Mouse (Mus musculus): ENCODE data around the gene Trim61. TPM values are rescaled to one million over a fixed set of nuclear protein-coding genes. Genes with fewer than 3 reads are reported as not detected.

Trim61 gene
- 0.09 TPM in 1 of 2 replicates, not detected in the other for total RNA-seq (2012; rRNA removed)

DNA sequence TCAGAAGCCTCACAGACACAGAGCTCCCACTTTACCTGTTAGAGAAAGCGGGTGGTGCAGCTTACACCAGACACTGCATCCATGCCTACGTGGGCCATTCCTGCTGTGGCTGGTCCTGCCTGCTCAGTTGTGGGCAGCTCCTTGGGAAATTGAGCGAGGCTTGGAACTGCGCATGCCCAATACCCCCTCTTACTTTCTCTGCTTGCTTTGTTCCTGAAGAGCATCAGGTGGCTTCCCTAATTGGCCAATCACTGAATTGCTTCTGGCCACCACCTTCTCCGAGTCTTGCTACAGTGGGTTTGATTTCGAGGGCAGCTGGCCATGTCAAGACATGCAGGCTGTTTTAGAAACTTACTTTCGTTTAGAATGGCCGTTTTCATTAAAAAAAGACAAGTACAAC, at the start of gene Trim61, which contains the start of gene Trim60:
Gene Trim61, minus strand, starts transcription at position 101 of the 400 bp plus-strand sequence.
Gene Trim60, minus strand, starts transcription at position 162 of the 400 bp plus-strand sequence.
- TF ChIP-seq ZC3H11A (IDR thresholded peaks at IDR 0.05; ENCODE audit: borderline replicate concordance, low read depth, low read length) (no peak), HCFC1 (IDR thresholded peaks at IDR 0.05; ENCODE audit: borderline replicate concordance, insufficient read depth, low read length) (no peak), CHD2 (IDR thresholded peaks at IDR 0.05; ENCODE audit: low read depth, low read length) (no peak), MAFK (IDR thresholded peaks at IDR 0.05; ENCODE audit: insufficient read depth, low read depth, low read length) (no peak), ZNF384 (IDR thresholded peaks at IDR 0.05; ENCODE audit: low read depth, low read length) (no peak)
- no peak within 1 kb of the TSS for H3K9ac ChIP-seq (ENCODE audit: insufficient read depth, low read depth, low read length, poor library complexity, severe bottlenecking)
- no peaks in the 10 kb centered on the region for H3K9me3 ChIP-seq (ENCODE audit: control insufficient read depth, insufficient read depth, low read depth, low read length)
- no peak for DNase-seq (ENCODE audit: low read depth, low spot score)
- no peaks in the 10 kb centered on the region for H3K36me3 ChIP-seq (ENCODE audit: control insufficient read depth, insufficient read depth, low read length, poor library complexity, severe bottlenecking)
- no peak within 1 kb of the TSS for H3K4me3 ChIP-seq (ENCODE audit: insufficient read depth in 1 of 2, low read depth in 1 of 2, low read length in 2 of 2, poor library complexity in 1 of 2, severe bottlenecking in 1 of 2)
- in situ Hi-C loops (cut with MboI; ENCODE audit: low sequenced_read_pairs in 2 of 2, unreplicated experiment in 2 of 2) = no loop called here
- no peaks in the 10 kb centered on the region for H3K4me1 ChIP-seq (ENCODE audit: control insufficient read depth in 2 of 2, insufficient read depth in 2 of 2, low read length in 2 of 2, poor library complexity in 1 of 2)
- no peak within 1 kb of the TSS for H3K27ac ChIP-seq (ENCODE audit: insufficient read depth, low read depth, low read length, poor library complexity, severe bottlenecking)

DNA sequence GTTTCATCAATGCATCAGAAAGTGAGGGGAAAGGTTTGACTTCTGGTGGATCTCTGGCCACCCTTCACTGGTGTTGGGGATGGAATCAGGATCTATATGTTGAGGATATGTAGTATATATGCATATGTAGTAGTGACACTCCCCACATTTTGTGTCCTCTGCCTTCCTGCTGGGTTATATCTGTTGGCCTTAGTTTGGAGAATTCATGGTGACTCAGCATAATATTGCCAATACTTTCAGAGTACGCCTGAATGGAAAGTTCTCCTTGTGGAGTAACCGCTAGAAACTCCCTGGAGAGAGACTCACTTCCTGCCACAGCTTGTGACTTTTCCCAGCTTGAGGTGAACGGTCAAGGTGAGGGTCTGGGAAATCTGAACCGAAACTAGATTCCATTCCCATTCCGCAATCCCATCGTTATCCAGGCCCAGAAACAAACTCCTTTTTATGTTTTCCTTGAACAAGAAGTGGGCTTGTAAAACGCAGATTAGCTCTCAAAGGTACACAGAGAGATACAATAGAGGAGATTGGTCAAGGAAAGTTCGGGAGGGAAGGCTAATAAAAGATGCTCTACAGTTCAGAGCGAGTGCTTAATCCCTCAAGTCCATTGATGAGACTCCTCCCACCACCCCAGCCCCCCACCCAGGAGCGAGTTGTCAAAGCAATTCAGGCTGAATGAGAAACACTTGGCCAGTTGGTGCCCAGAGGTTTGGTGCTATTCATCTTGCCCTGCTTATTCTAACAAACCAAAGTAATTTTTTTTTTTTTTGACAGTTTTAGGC, 49.6 kb upstream of the Trim61 start:
- TF ChIP-seq CHD2 (IDR thresholded peaks at IDR 0.05; ENCODE audit: low read depth, low read length) (no peak), MAFK (IDR thresholded peaks at IDR 0.05; ENCODE audit: insufficient read depth, low read depth, low read length) (peak; percentile 96)
- H3K4me1 ChIP-seq (ENCODE audit: control insufficient read depth in 2 of 2, insufficient read depth in 2 of 2, low read length in 2 of 2, poor library complexity in 1 of 2) = peaks cover 7 to 20% of the 10 kb centered on the region in 2 experiments; a peak in 3 of 4 replicates
- in situ Hi-C loops (cut with MboI; ENCODE audit: low sequenced_read_pairs in 2 of 2, unreplicated experiment in 2 of 2) = no loop called here
- DNase-seq (ENCODE audit: low read depth, low spot score) = no peak
- peak overlapping the region; percentile 66 for H3K27ac ChIP-seq (ENCODE audit: insufficient read depth, low read depth, low read length, poor library complexity, severe bottlenecking)
- no peaks in the 10 kb centered on the region for H3K9me3 ChIP-seq (ENCODE audit: control insufficient read depth, insufficient read depth, low read depth, low read length)
- no peak overlapping the region for H3K9ac ChIP-seq (ENCODE audit: insufficient read depth, low read depth, low read length, poor library complexity, severe bottlenecking)
- no peak overlapping the region for H3K4me3 ChIP-seq (ENCODE audit: insufficient read depth in 1 of 2, low read depth in 1 of 2, low read length in 2 of 2, poor library complexity in 1 of 2, severe bottlenecking in 1 of 2)
- H3K36me3 ChIP-seq (ENCODE audit: control insufficient read depth, insufficient read depth, low read length, poor library complexity, severe bottlenecking) = no peaks in the 10 kb centered on the region

DNA sequence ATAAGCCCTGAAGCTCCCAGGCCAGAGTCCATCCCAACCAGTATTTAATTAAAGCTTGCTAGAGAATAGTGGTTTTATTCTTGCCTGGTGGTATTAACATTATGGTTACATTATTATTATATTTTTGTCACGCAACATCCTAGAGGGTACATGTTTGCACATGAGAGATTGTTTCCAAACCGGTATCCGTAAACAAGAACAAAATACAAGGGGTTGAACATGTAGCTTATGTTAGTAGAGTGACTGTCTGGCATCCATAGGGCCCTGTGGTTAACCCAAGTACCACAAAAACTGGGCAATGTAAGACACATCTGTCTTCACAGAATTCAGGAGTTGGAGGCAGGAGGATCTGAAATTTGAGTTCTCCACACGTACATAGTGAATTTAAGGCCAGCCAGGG, 48.7 kb upstream of the Trim61 start:
- Histone ChIP-seq H3K27ac (ENCODE audit: insufficient read depth, low read depth, low read length, poor library complexity, severe bottlenecking) (peak overlapping the region; percentile 33; the same call in 1 of the 2 replicates), H3K4me1 (ENCODE audit: control insufficient read depth in 2 of 2, insufficient read depth in 2 of 2, low read length in 2 of 2, poor library complexity in 1 of 2) (peaks cover 7 to 23% of the 10 kb centered on the region in 2 experiments; a peak in 3 of 4 replicates), H3K9me3 (ENCODE audit: control insufficient read depth, insufficient read depth, low read depth, low read length) (no peaks in the 10 kb centered on the region), H3K36me3 (ENCODE audit: control insufficient read depth, insufficient read depth, low read length, poor library complexity, severe bottlenecking) (no peaks in the 10 kb centered on the region), H3K9ac (ENCODE audit: insufficient read depth, low read depth, low read length, poor library complexity, severe bottlenecking) (no peak overlapping the region), H3K4me3 (ENCODE audit: insufficient read depth in 1 of 2, low read depth in 1 of 2, low read length in 2 of 2, poor library complexity in 1 of 2, severe bottlenecking in 1 of 2) (no peak overlapping the region)
- DNase-seq (ENCODE audit: low read depth, low spot score) = no peak
- in situ Hi-C loops (cut with MboI; ENCODE audit: low sequenced_read_pairs in 2 of 2, unreplicated experiment in 2 of 2) = no loop called here
- no peak for TF ChIP-seq MAFK (IDR thresholded peaks at IDR 0.05; ENCODE audit: insufficient read depth, low read depth, low read length)
- TF ChIP-seq CHD2 (IDR thresholded peaks at IDR 0.05; ENCODE audit: low read depth, low read length) = no peak

DNA sequence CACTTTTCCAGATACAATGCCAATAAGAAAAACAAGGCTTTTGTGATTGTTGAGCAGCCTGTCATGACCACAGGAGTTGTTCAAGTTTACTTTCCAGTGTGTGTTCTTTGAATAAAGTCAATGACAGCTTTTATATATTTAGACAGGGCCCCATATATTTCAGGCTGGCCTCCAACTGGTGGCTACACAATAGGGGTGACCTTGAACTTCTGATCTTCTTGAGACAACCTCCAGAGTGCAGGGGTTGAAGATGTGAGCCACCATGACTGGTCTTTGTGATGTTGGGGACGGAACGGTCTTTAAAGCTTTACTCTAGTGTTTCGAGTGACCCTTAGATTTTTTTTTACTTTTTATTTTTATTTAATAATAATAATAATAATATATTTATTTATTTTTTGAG, 47.3 kb upstream of the Trim61 start:
- Histone ChIP-seq H3K9ac (ENCODE audit: insufficient read depth, low read depth, low read length, poor library complexity, severe bottlenecking) (no peak overlapping the region), H3K4me3 (ENCODE audit: insufficient read depth in 1 of 2, low read depth in 1 of 2, low read length in 2 of 2, poor library complexity in 1 of 2, severe bottlenecking in 1 of 2) (no peak overlapping the region), H3K4me1 (ENCODE audit: control insufficient read depth in 2 of 2, insufficient read depth in 2 of 2, low read length in 2 of 2, poor library complexity in 1 of 2) (peaks cover 7 to 23% of the 10 kb centered on the region in 2 experiments; a peak in 3 of 4 replicates), H3K9me3 (ENCODE audit: control insufficient read depth, insufficient read depth, low read depth, low read length) (no peaks in the 10 kb centered on the region), H3K27ac (ENCODE audit: insufficient read depth, low read depth, low read length, poor library complexity, severe bottlenecking) (peak overlapping the region; percentile 40; the same call in 1 of the 2 replicates), H3K36me3 (ENCODE audit: control insufficient read depth, insufficient read depth, low read length, poor library complexity, severe bottlenecking) (no peaks in the 10 kb centered on the region)
- in situ Hi-C loops (cut with MboI; ENCODE audit: low sequenced_read_pairs in 2 of 2, unreplicated experiment in 2 of 2) = no loop called here
- DNase-seq (ENCODE audit: low read depth, low spot score) = no peak
- no peak for TF ChIP-seq ZNF384 (IDR thresholded peaks at IDR 0.05; ENCODE audit: low read depth, low read length)
- no peak for TF ChIP-seq HCFC1 (IDR thresholded peaks at IDR 0.05; ENCODE audit: borderline replicate concordance, insufficient read depth, low read length)
- TF ChIP-seq MAFK (IDR thresholded peaks at IDR 0.05; ENCODE audit: insufficient read depth, low read depth, low read length) = no peak
- TF ChIP-seq CHD2 (IDR thresholded peaks at IDR 0.05; ENCODE audit: low read depth, low read length) = no peak
- no peak for TF ChIP-seq ZC3H11A (IDR thresholded peaks at IDR 0.05; ENCODE audit: borderline replicate concordance, low read depth, low read length)

Measured in ES-E14 (cell line).